Mouse (Mus musculus) hindbrain, postnatal 0 days (tissue): ENCODE measurements at regions not wholly inside any gene's neighbourhood (a gene's known extent, or its start where the extent isn't known, plus 50 kb on each side); places are given as distances from the start of the nearest gene placed in this dataset.

ENCODE experiments used
- ATAC-seq: fragments of 200-750 bp; cut with Nextera tagmentation; 2 replicates; pipeline ENCODE4 v1.8.0; 2017; ENCODE audit warnings: mild to moderate bottlenecking, moderate TSS enrichment, moderate library complexity
- DNase-seq: peaks from one replicate; pipeline ENCODE4 v3.0.0-alpha.2; 2015; ENCODE audit warnings: low spot score
- H3K27ac ChIP-seq: fragments of 300-500 bp; sonication (generic); 2 replicates; pipeline ENCODE4 v1.5.1; 2014; ENCODE audit warnings: mild to moderate bottlenecking
- H3K27me3 ChIP-seq: fragments of 300-500 bp; sonication (generic); 2 replicates; pipeline ENCODE4 v1.6.1; 2014; ENCODE audit warnings: low read length, mixed read lengths; ENCODE audit not compliant: insufficient read depth
- H3K36me3 ChIP-seq: fragments of 300-500 bp; sonication (generic); 2 replicates; pipeline ENCODE4 v1.6.1; 2014; ENCODE audit warnings: low read length, mixed read lengths; ENCODE audit not compliant: insufficient read depth
- H3K4me1 ChIP-seq: fragments of 300-500 bp; sonication (generic); 2 replicates; pipeline ENCODE4 v1.6.1; 2014; ENCODE audit warnings: antibody characterized with exemption, low read length, mixed read lengths; ENCODE audit not compliant: insufficient read depth
- H3K4me2 ChIP-seq: fragments of 300-500 bp; sonication (generic); 2 replicates; pipeline ENCODE4 v1.6.1; 2014; ENCODE audit warnings: low read depth, mild to moderate bottlenecking, low read length, moderate library complexity, mixed read lengths
- H3K4me3 ChIP-seq: fragments of 300-500 bp; sonication (generic); 2 replicates; pipeline ENCODE4 v1.5.1; 2014; ENCODE audit warnings: low read length
- H3K9ac ChIP-seq: fragments of 300-500 bp; sonication (generic); replicated peaks from 2 replicates; pipeline ENCODE4 v1.6.1; 2014; ENCODE audit warnings: mild to moderate bottlenecking, low read length, moderate library complexity, mixed read lengths
- H3K9me3 ChIP-seq: fragments of 300-500 bp; sonication (generic); 2 replicates; pipeline ENCODE4 v1.6.1; 2016; ENCODE audit warnings: low read length, mixed read lengths
- CTCF ChIP-seq: IDR thresholded peaks from 2 replicates; pipeline ENCODE4 v1.5.1; 2016; ENCODE audit warnings: antibody characterized with exemption, control low read depth, low read depth
- WGBS: fragments of 180-500 bp; shearing (Covaris S2); extraction: QIAGEN DNeasy Blood & Tissue Kit; methylation state at CpG from one replicate; pipeline ENCODE4 v1.1.7; 2014; 5-methylcytosine and 5-hydroxymethylcytosine counted together

DNA sequence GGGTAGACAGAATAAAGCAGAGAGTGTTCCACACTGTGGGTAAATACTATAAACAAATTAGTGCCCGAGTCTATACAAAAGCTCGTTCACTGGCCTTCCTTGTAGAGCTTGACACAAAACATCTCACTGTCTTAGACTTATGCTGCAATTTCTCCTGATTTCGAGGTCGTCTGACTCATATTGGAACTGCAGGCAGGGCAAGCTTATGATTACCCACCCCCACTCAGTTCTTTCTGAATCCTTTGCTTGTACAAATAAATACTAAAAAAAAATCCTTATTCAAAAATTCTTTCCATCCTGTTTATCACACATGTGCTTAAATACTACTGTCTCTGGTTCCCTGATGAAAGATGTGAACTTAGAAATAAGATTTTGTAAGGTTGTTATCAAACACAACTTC, 470.0 kb upstream of the Adamts5 start:
- 64% methylated on average over 4 of the region's 4 CpGs for WGBS

DNA sequence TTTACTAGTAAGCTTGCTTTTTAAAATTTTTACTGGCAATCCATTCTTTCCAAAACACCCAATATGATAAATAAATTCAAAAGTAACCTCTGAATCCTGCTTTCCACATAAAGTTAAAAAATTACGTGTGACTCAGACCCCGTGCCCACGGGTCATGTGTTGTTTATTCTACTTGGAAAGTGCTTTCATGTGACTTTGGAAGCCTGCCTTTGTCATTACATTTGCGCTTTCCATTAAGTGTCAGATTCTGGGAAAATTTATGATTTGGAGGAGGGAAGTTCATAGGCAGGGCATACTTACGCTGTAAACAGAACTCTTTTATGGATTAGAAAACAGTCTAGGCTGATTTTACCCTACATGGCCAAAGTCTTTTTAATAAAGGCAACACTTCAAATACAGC, 466.8 kb upstream of the Adamts5 start:
- 89% methylated on average over 5 of the region's 5 CpGs for WGBS
- no peak overlapping the region for H3K27ac ChIP-seq
- H3K4me1 ChIP-seq, result no peaks in the 10 kb centered on the region
- no peaks in the 10 kb centered on the region for H3K36me3 ChIP-seq
- TF ChIP-seq CTCF, result no peak
- H3K4me2 ChIP-seq, result no peak overlapping the region
- no peaks in the 10 kb centered on the region for H3K27me3 ChIP-seq
- ATAC-seq (no peak), DNase-seq (no peak)
- no peak overlapping the region for H3K9ac ChIP-seq
- H3K9me3 ChIP-seq, result no peaks in the 10 kb centered on the region
- no peak overlapping the region for H3K4me3 ChIP-seq

More for the DNA sequence above, 470.0 kb upstream of the Adamts5 start:
- no peaks in the 10 kb centered on the region for H3K4me1 ChIP-seq
- DNase-seq (no peak), ATAC-seq (no peak)
- H3K27ac ChIP-seq, result no peak overlapping the region
- H3K4me2 ChIP-seq, result no peak overlapping the region
- H3K36me3 ChIP-seq, result no peaks in the 10 kb centered on the region
- no peak overlapping the region for H3K9ac ChIP-seq
- H3K27me3 ChIP-seq, result no peaks in the 10 kb centered on the region
- H3K4me3 ChIP-seq, result no peak overlapping the region
- no peaks in the 10 kb centered on the region for H3K9me3 ChIP-seq
- TF ChIP-seq CTCF, result no peak

DNA sequence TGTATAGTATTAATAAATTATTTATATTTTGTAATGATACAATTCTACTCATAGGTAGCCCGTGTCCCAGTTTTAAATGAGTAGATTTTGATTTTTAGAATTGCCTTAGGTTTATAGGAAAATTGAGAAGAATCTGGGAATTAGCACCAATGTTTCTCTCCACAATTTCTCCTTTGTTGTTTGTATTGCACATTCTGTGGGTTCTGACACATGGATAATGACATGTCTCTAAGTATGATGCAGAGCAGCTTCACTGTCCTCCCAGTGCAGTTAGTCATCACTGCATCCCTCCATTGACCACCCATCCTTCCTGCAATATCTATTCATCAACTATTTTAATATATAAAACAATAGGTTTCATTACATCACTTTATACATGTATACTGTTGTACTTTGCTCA, 464.6 kb upstream of the Adamts5 start:
- WGBS, result 100% methylated on average over 1 of the region's 1 CpGs
- no peak for ATAC-seq

DNA sequence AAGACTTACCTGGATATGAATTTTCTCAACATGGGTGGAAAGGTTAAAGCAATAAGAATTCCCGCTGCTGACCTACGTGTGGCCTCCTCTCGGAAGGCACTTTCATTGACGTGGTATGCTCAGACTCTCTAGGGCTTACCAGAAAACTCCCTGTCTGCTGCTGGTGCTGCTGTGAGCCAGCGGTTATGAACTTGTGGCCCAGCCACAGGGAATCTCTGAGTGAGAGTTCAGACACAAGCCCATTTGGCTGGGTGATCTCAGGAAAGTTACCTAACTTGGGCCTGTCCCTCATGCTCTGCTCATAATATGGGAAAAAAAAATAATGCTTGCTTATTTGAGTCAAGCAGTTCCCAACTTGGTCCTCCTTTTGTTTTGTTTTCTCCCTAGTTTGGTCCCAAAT, 459.5 kb upstream of the Adamts5 start:
- no peak for DNase-seq
- 86% methylated on average over 5 of the region's 5 CpGs for WGBS
- Histone ChIP-seq H3K4me1 (no peaks in the 10 kb centered on the region), H3K4me2 (no peak overlapping the region), H3K36me3 (no peaks in the 10 kb centered on the region), H3K27ac (no peak overlapping the region), H3K9ac (no peak overlapping the region), H3K27me3 (no peaks in the 10 kb centered on the region), H3K9me3 (no peaks in the 10 kb centered on the region), H3K4me3 (no peak overlapping the region)
- no peak for TF ChIP-seq CTCF
- no peak for ATAC-seq

More for the DNA sequence above, 464.6 kb upstream of the Adamts5 start:
- no peak overlapping the region for H3K27ac ChIP-seq
- no peaks in the 10 kb centered on the region for H3K4me1 ChIP-seq
- H3K9ac ChIP-seq, result no peak overlapping the region
- H3K36me3 ChIP-seq, result no peaks in the 10 kb centered on the region
- H3K27me3 ChIP-seq, result no peaks in the 10 kb centered on the region
- no peak overlapping the region for H3K4me2 ChIP-seq
- TF ChIP-seq CTCF, result no peak
- no peak overlapping the region for H3K4me3 ChIP-seq
- no peak for DNase-seq
- no peaks in the 10 kb centered on the region for H3K9me3 ChIP-seq

DNA sequence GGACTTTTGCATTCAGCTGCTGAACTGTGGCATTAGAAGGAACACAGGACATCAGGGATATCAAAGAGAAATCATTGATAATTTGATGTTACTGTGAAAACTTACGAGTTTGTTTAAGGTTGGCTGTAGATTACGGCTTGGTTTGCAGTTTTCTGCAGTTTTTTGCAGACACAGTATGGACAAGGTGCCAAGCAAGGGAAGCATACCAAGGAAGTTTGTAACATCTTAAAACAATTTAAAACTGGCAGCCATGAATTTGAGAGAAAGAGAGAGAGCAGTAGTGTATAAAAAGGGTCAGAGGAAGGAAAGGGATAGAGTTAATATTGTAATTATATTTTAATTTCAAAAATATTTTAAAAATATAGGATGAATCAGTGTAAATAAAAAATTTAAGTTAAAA, 453.4 kb upstream of the Adamts5 start:
- H3K27me3 ChIP-seq, result no peaks in the 10 kb centered on the region
- TF ChIP-seq CTCF, result no peak
- H3K4me2 ChIP-seq, result no peak overlapping the region
- no peak overlapping the region for H3K9ac ChIP-seq
- no peak for ATAC-seq
- WGBS, result 76% methylated on average over 2 of the region's 2 CpGs
- no peak overlapping the region for H3K27ac ChIP-seq
- H3K36me3 ChIP-seq, result no peaks in the 10 kb centered on the region
- DNase-seq, result no peak
- no peak overlapping the region for H3K4me3 ChIP-seq
- no peaks in the 10 kb centered on the region for H3K4me1 ChIP-seq
- H3K9me3 ChIP-seq, result no peaks in the 10 kb centered on the region

DNA sequence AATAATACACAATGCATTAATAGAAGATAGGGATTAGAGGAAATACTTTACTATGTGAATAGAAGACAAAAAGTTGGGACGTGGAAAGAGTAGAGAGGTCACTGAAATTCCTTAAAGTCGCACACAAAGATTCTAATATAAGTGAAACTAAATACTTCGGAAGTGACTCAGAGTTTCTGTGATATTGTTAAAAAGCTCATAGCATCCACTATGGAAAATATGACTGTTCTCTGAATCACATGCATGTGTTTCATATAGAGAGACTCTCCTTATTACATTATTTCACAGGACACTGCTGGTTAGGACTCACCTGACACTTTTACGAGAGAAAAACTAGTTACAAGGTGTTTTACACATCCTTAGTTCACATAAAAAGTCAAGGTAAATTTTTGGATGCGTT, 446.1 kb upstream of the Adamts5 start:
- no peak overlapping the region for H3K27ac ChIP-seq
- DNase-seq, result no peak
- WGBS, result 91% methylated on average over 5 of the region's 5 CpGs

DNA sequence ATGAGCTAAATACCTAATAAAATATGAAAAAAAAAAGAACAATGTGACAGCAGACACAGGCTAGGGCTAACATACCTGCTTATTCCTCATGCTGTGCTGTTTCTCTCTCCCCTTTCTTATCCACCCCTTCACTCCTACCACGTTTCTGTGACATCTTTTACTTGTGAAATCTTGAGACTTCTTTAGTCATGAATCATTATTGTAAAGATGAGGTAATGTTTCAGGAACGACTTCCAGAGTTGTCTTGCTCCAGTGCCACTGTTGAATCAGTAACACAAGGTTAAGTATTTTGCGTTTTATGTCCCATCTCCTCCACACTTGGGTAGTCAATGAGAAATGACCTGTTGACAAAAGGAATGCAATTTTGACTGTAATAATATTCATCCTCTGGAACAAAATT, 445.3 kb upstream of the Adamts5 start:
- ATAC-seq (no peak), DNase-seq (no peak)
- H3K36me3 ChIP-seq, result no peaks in the 10 kb centered on the region
- no peak overlapping the region for H3K4me3 ChIP-seq
- H3K27me3 ChIP-seq, result no peaks in the 10 kb centered on the region
- 66% methylated on average over 3 of the region's 3 CpGs for WGBS
- H3K9ac ChIP-seq, result no peak overlapping the region
- H3K27ac ChIP-seq, result no peak overlapping the region
- no peak for TF ChIP-seq CTCF
- no peaks in the 10 kb centered on the region for H3K4me1 ChIP-seq
- H3K9me3 ChIP-seq, result no peaks in the 10 kb centered on the region
- H3K4me2 ChIP-seq, result no peak overlapping the region

More for the DNA sequence above, 446.1 kb upstream of the Adamts5 start:
- no peaks in the 10 kb centered on the region for H3K36me3 ChIP-seq
- no peak overlapping the region for H3K4me3 ChIP-seq
- no peaks in the 10 kb centered on the region for H3K27me3 ChIP-seq
- no peak for ATAC-seq
- no peak overlapping the region for H3K9ac ChIP-seq
- no peaks in the 10 kb centered on the region for H3K9me3 ChIP-seq
- no peak for TF ChIP-seq CTCF
- no peaks in the 10 kb centered on the region for H3K4me1 ChIP-seq
- H3K4me2 ChIP-seq, result no peak overlapping the region

DNA sequence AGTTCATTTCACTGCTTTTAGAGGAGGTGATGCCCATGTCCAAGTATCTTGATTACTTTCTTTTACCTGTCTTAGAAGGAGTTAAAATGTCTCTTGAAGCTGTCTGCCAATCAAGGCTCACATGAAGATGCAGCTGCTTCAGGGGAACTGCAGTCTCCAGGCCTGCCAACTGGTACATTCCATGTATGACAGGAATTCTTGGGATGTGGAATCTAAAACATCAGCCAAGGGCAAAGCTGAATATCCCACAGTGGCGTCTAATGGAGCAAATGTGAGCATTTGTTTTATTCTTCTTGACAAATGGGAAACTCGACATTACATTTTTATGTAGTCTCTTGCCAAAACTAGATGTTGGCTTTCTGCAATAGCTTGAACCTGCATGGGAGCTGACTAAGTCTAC, 438.7 kb upstream of the Adamts5 start:
- H3K9me3 ChIP-seq, result no peaks in the 10 kb centered on the region
- TF ChIP-seq CTCF, result no peak
- 66% methylated on average over 2 of the region's 2 CpGs for WGBS
- ATAC-seq (no peak), DNase-seq (no peak)
- H3K27ac ChIP-seq, result no peak overlapping the region
- H3K4me1 ChIP-seq, result no peaks in the 10 kb centered on the region
- no peak overlapping the region for H3K9ac ChIP-seq
- no peaks in the 10 kb centered on the region for H3K27me3 ChIP-seq
- no peaks in the 10 kb centered on the region for H3K36me3 ChIP-seq
- no peak overlapping the region for H3K4me3 ChIP-seq
- no peak overlapping the region for H3K4me2 ChIP-seq
